Mouse (Mus musculus): ENCODE data around the gene Cavin1. TPM values are rescaled to one million over a fixed set of nuclear protein-coding genes. Genes with fewer than 3 reads are reported as not detected.

Gene Cavin1
- polyA plus RNA-seq, 1 experiment = 0.23 TPM

GRCm38 (mm10) chr11:100963647-100964046 is 7.0 kb downstream of the Cavin1 start:
- no peak overlapping the region for H3K4me3 ChIP-seq (replicated peaks)
- peaks cover 21% of the 10 kb centered on the region for H3K27me3 ChIP-seq (ENCODE audit: control insufficient read depth)
- no peaks in the 10 kb centered on the region for H3K9me3 ChIP-seq (ENCODE audit: control insufficient read depth, low read length)
- no peak for TF ChIP-seq GATA1 (IDR thresholded peaks at IDR 0.05; ENCODE audit: low read length)
- TF ChIP-seq TAL1 (IDR thresholded peaks at IDR 0.05; ENCODE audit: low read length) = no peak
- H3K36me3 ChIP-seq (ENCODE audit: control insufficient read depth) = no peaks in the 10 kb centered on the region; the same call in 1 of the 2 replicates
- peaks cover 68% of the 10 kb centered on the region for H3K4me1 ChIP-seq (ENCODE audit: control insufficient read depth)

GRCm38 (mm10) chr11:100962371-100962911 is 8.2 kb downstream of the Cavin1 start:
- peaks cover 71% of the 10 kb centered on the region for H3K4me1 ChIP-seq (ENCODE audit: control insufficient read depth)
- no peaks in the 10 kb centered on the region; the same call in 1 of the 2 replicates for H3K36me3 ChIP-seq (ENCODE audit: control insufficient read depth)
- no peak overlapping the region for H3K4me3 ChIP-seq (replicated peaks)
- peaks cover 14% of the 10 kb centered on the region for H3K27me3 ChIP-seq (ENCODE audit: control insufficient read depth)
- H3K9me3 ChIP-seq (ENCODE audit: control insufficient read depth, low read length) = no peaks in the 10 kb centered on the region
- TF ChIP-seq GATA1 (IDR thresholded peaks at IDR 0.05; ENCODE audit: low read length) (no peak), TAL1 (IDR thresholded peaks at IDR 0.05; ENCODE audit: low read length) (no peak)

GRCm38 (mm10) chr11:100960540-100960939 is 10.1 kb downstream of the Cavin1 start:
- no peak for TF ChIP-seq GATA1 (IDR thresholded peaks at IDR 0.05; ENCODE audit: low read length)
- no peak for TF ChIP-seq TAL1 (IDR thresholded peaks at IDR 0.05; ENCODE audit: low read length)
- H3K4me1 ChIP-seq (ENCODE audit: control insufficient read depth) = peaks cover 68% of the 10 kb centered on the region
- peak overlapping the region; percentile 28 for H3K4me3 ChIP-seq (replicated peaks)
- no peaks in the 10 kb centered on the region for H3K9me3 ChIP-seq (ENCODE audit: control insufficient read depth, low read length)
- H3K36me3 ChIP-seq (ENCODE audit: control insufficient read depth) = no peaks in the 10 kb centered on the region; the same call in 1 of the 2 replicates
- H3K27me3 ChIP-seq (ENCODE audit: control insufficient read depth) = peaks cover 10% of the 10 kb centered on the region

- H3K27me3 ChIP-seq (ENCODE audit: control insufficient read depth) = peaks cover 10% of the 10 kb centered on the region
- no peak overlapping the region for H3K4me3 ChIP-seq (replicated peaks)
- TF ChIP-seq TAL1 (IDR thresholded peaks at IDR 0.05; ENCODE audit: low read length) (no peak), GATA1 (IDR thresholded peaks at IDR 0.05; ENCODE audit: low read length) (no peak)
- peaks cover 65% of the 10 kb centered on the region for H3K4me1 ChIP-seq (ENCODE audit: control insufficient read depth)
- H3K36me3 ChIP-seq (ENCODE audit: control insufficient read depth) = no peaks in the 10 kb centered on the region; the same call in 1 of the 2 replicates
- no peaks in the 10 kb centered on the region for H3K9me3 ChIP-seq (ENCODE audit: control insufficient read depth, low read length)
These were observed 10.9 kb downstream of the Cavin1 start for GRCm38 (mm10) chr11:100959826-100960225.

- TF ChIP-seq GATA1 (IDR thresholded peaks at IDR 0.05; ENCODE audit: low read length) (no peak), TAL1 (IDR thresholded peaks at IDR 0.05; ENCODE audit: low read length) (no peak)
- Histone ChIP-seq H3K4me3 (replicated peaks) (no peak overlapping the region), H3K27me3 (ENCODE audit: control insufficient read depth) (peaks cover 10% of the 10 kb centered on the region), H3K9me3 (ENCODE audit: control insufficient read depth, low read length) (no peaks in the 10 kb centered on the region), H3K4me1 (ENCODE audit: control insufficient read depth) (peaks cover 61% of the 10 kb centered on the region), H3K36me3 (ENCODE audit: control insufficient read depth) (no peaks in the 10 kb centered on the region; the same call in 1 of the 2 replicates)
These were observed 11.2 kb downstream of the Cavin1 start for GRCm38 (mm10) chr11:100959464-100959810.

GRCm38 (mm10) chr11:100958613-100959463 is 11.8 kb downstream of the Cavin1 start:
- peaks cover 55% of the 10 kb centered on the region for H3K4me1 ChIP-seq (ENCODE audit: control insufficient read depth)
- TF ChIP-seq TAL1 (IDR thresholded peaks at IDR 0.05; ENCODE audit: low read length) = no peak
- TF ChIP-seq GATA1 (IDR thresholded peaks at IDR 0.05; ENCODE audit: low read length) = no peak
- peaks cover 10% of the 10 kb centered on the region for H3K27me3 ChIP-seq (ENCODE audit: control insufficient read depth)
- H3K36me3 ChIP-seq (ENCODE audit: control insufficient read depth) = no peaks in the 10 kb centered on the region; the same call in 1 of the 2 replicates
- peak overlapping the region; percentile 7 for H3K4me3 ChIP-seq (replicated peaks)
- H3K9me3 ChIP-seq (ENCODE audit: control insufficient read depth, low read length) = no peaks in the 10 kb centered on the region

GRCm38 (mm10) chr11:100957915-100958469 is 12.7 kb downstream of the Cavin1 start:
- peaks cover 47% of the 10 kb centered on the region for H3K4me1 ChIP-seq (ENCODE audit: control insufficient read depth)
- H3K36me3 ChIP-seq (ENCODE audit: control insufficient read depth) = no peaks in the 10 kb centered on the region; the same call in 1 of the 2 replicates
- peaks cover 10% of the 10 kb centered on the region for H3K27me3 ChIP-seq (ENCODE audit: control insufficient read depth)
- H3K9me3 ChIP-seq (ENCODE audit: control insufficient read depth, low read length) = no peaks in the 10 kb centered on the region
- no peak overlapping the region for H3K4me3 ChIP-seq (replicated peaks)
- TF ChIP-seq TAL1 (IDR thresholded peaks at IDR 0.05; ENCODE audit: low read length) = no peak
- no peak for TF ChIP-seq GATA1 (IDR thresholded peaks at IDR 0.05; ENCODE audit: low read length)

- H3K9me3 ChIP-seq (ENCODE audit: control insufficient read depth, low read length) = no peaks in the 10 kb centered on the region
- H3K27me3 ChIP-seq (ENCODE audit: control insufficient read depth) = peaks cover 10% of the 10 kb centered on the region
- no peak for TF ChIP-seq TAL1 (IDR thresholded peaks at IDR 0.05; ENCODE audit: low read length)
- no peak for TF ChIP-seq GATA1 (IDR thresholded peaks at IDR 0.05; ENCODE audit: low read length)
- H3K36me3 ChIP-seq (ENCODE audit: control insufficient read depth) = no peaks in the 10 kb centered on the region; the same call in 1 of the 2 replicates
- H3K4me1 ChIP-seq (ENCODE audit: control insufficient read depth) = peaks cover 40% of the 10 kb centered on the region
- no peak overlapping the region for H3K4me3 ChIP-seq (replicated peaks)
These were observed 13.4 kb downstream of the Cavin1 start for GRCm38 (mm10) chr11:100957244-100957643.

- no peaks in the 10 kb centered on the region for H3K36me3 ChIP-seq (ENCODE audit: control insufficient read depth)
- TF ChIP-seq GATA1 (IDR thresholded peaks at IDR 0.05; ENCODE audit: low read length) (no peak), TAL1 (IDR thresholded peaks at IDR 0.05; ENCODE audit: low read length) (no peak)
- H3K4me3 ChIP-seq (replicated peaks) = no peak overlapping the region
- peaks cover 4% of the 10 kb centered on the region; the same call in 1 of the 2 replicates for H3K4me1 ChIP-seq (ENCODE audit: control insufficient read depth)
- H3K27me3 ChIP-seq (ENCODE audit: control insufficient read depth) = no peaks in the 10 kb centered on the region
- peaks cover 4% of the 10 kb centered on the region for H3K9me3 ChIP-seq (ENCODE audit: control insufficient read depth, low read length)
These were observed 21.1 kb downstream of the Cavin1 start for GRCm38 (mm10) chr11:100949540-100949939.

Data from erythroblast, embryonic 14.5 days (primary cell).